Mouse (Mus musculus) MEL (cell line): Measurements from ENCODE around the gene Pgpep1. TPM values are rescaled to one million over a fixed set of nuclear protein-coding genes. Genes with fewer than 3 reads are reported as not detected.

Experiments
- DNase-seq: peaks from one replicate; pipeline ENCODE4 v3.0.0; 2011; ENCODE audit warnings: low read depth, low spot score
- H3K27ac ChIP-seq: 2 replicates; pipeline ENCODE4 v1.5.1; 2012; ENCODE audit warnings: low read depth, mild to moderate bottlenecking, control low read depth, low read length, moderate library complexity; ENCODE audit not compliant: control insufficient read depth
- H3K27me3 ChIP-seq, 2 experiments: fragments of 150-350 bp in 1 of 2; sonication (generic) in 1 of 2; 2 replicates each; pipeline ENCODE4 v1.6.1; 2012; ENCODE audit warnings: low read length in 2 of 2, mild to moderate bottlenecking in 2 of 2, improper control_type of control experiment in 1 of 2, moderate library complexity in 1 of 2; ENCODE audit not compliant: insufficient read depth in 2 of 2, control insufficient read depth in 1 of 2
- H3K36me3 ChIP-seq, 2 experiments: 2 replicates each; pipeline ENCODE4 v1.6.1; 2012 to 2014; ENCODE audit warnings: low read length in 2 of 2, improper control_type of control experiment in 1 of 2, inconsistent platforms in 1 of 2, mild to moderate bottlenecking in 1 of 2; ENCODE audit not compliant: insufficient read depth in 2 of 2, control insufficient read depth in 1 of 2
- H3K4me1 ChIP-seq, 2 experiments: fragments of 150-350 bp in 1 of 2; sonication (generic) in 1 of 2; 2 replicates each; pipeline ENCODE4 v1.6.1; 2012; ENCODE audit warnings: low read length in 2 of 2, improper control_type of control experiment in 1 of 2, mild to moderate bottlenecking in 1 of 2; ENCODE audit not compliant: insufficient read depth in 2 of 2, control insufficient read depth in 1 of 2
- H3K4me3 ChIP-seq, 2 experiments: fragments of 150-350 bp in 1 of 2; sonication (generic) in 1 of 2; 2 replicates each; pipeline ENCODE4 v1.5.1; 2012; ENCODE audit warnings: low read depth in 2 of 2, low read length in 2 of 2, mild to moderate bottlenecking in 2 of 2, moderate library complexity in 2 of 2, control low read depth in 1 of 2, improper control_type of control experiment in 1 of 2; ENCODE audit not compliant: control insufficient read depth in 1 of 2, insufficient read depth in 1 of 2
- H3K79me2 ChIP-seq: 2 replicates; pipeline ENCODE4 v1.6.1; 2012; ENCODE audit warnings: mild to moderate bottlenecking, low read length, moderate library complexity; ENCODE audit not compliant: control insufficient read depth, poor library complexity, insufficient read depth
- H3K9ac ChIP-seq: 2 replicates; pipeline ENCODE4 v1.6.1; 2012; ENCODE audit warnings: low read depth, mild to moderate bottlenecking, control low read depth, low read length, moderate library complexity; ENCODE audit not compliant: control insufficient read depth, poor library complexity, severe bottlenecking
- H3K9me3 ChIP-seq: fragments of 150-350 bp; sonication (generic); replicated peaks from 2 replicates; pipeline ENCODE4 v1.6.1; 2012; ENCODE audit warnings: mild to moderate bottlenecking, low read length, improper control_type of control experiment, moderate library complexity; ENCODE audit not compliant: insufficient read depth
- BHLHE40 ChIP-seq: IDR thresholded peaks from 2 replicates; pipeline ENCODE4 v1.6.1; 2012; ENCODE audit warnings: low read depth, mild to moderate bottlenecking, inconsistent platforms, low read length, improper control_type of control experiment, borderline replicate concordance
- CHD1 ChIP-seq: IDR thresholded peaks from 2 replicates; pipeline ENCODE4 v1.6.1; 2012; ENCODE audit warnings: low read depth, mild to moderate bottlenecking, inconsistent platforms, low read length, improper control_type of control experiment
- CHD2 ChIP-seq: IDR thresholded peaks from 2 replicates; pipeline ENCODE4 v1.6.1; 2011; ENCODE audit warnings: low read length, improper control_type of control experiment
- CTCF ChIP-seq, 3 experiments: IDR thresholded peaks in 2 of 3; conservative IDR thresholded peaks in 1 of 3; 2 replicates each; pipeline ENCODE4 v1.5.1; 2011 to 2012; ENCODE audit warnings: low read length in 3 of 3, low read depth in 2 of 3, mild to moderate bottlenecking in 2 of 3, improper control_type of control experiment in 1 of 3, inconsistent platforms in 1 of 3, mixed read lengths in 1 of 3, moderate library complexity in 1 of 3; ENCODE audit not compliant: control insufficient read depth in 1 of 3, insufficient read depth in 1 of 3, poor library complexity in 1 of 3, severe bottlenecking in 1 of 3
- E2F4 ChIP-seq: IDR thresholded peaks from 2 replicates; pipeline ENCODE4 v1.6.1; 2011; ENCODE audit warnings: low read depth, low read length, improper control_type of control experiment, borderline replicate concordance
- ETS1 ChIP-seq: IDR thresholded peaks from 2 replicates; pipeline ENCODE4 v1.6.1; 2012; ENCODE audit warnings: low read depth, mild to moderate bottlenecking, inconsistent platforms, low read length, improper control_type of control experiment, moderate library complexity
- GABPA ChIP-seq: IDR thresholded peaks from 2 replicates; pipeline ENCODE4 v1.6.1; 2012; ENCODE audit warnings: low read depth, mild to moderate bottlenecking, inconsistent platforms, low read length, improper control_type of control experiment, moderate library complexity
- GATA1 ChIP-seq: IDR thresholded peaks from 2 replicates; pipeline ENCODE4 v1.6.1; 2011; ENCODE audit warnings: low read depth, low read length, improper control_type of control experiment
- HCFC1 ChIP-seq: IDR thresholded peaks from 2 replicates; pipeline ENCODE4 v1.6.1; 2012; ENCODE audit warnings: low read depth, mild to moderate bottlenecking, inconsistent platforms, low read length, improper control_type of control experiment, moderate library complexity
- JUND ChIP-seq: IDR thresholded peaks from 2 replicates; pipeline ENCODE4 v1.6.1; 2011; ENCODE audit warnings: low read depth, mild to moderate bottlenecking, improper control_type of control experiment, low read length
- MAX ChIP-seq: IDR thresholded peaks from 2 replicates; pipeline ENCODE4 v1.6.1; 2011; ENCODE audit warnings: low read length, improper control_type of control experiment
- MAZ ChIP-seq: IDR thresholded peaks from 2 replicates; pipeline ENCODE4 v1.6.1; 2012; ENCODE audit warnings: low read depth, mild to moderate bottlenecking, inconsistent platforms, low read length, improper control_type of control experiment
- MEF2A ChIP-seq: IDR thresholded peaks from 2 replicates; pipeline ENCODE4 v1.6.1; 2014; ENCODE audit warnings: low read depth, mild to moderate bottlenecking, inconsistent platforms, low read length, improper control_type of control experiment; ENCODE audit not compliant: poor library complexity, insufficient replicate concordance, severe bottlenecking; ENCODE audit errors: extremely low read depth
- MXI1 ChIP-seq: IDR thresholded peaks from 2 replicates; pipeline ENCODE4 v1.6.1; 2011; ENCODE audit warnings: mild to moderate bottlenecking, low read depth, low read length, improper control_type of control experiment
- MYC ChIP-seq: IDR thresholded peaks from 2 replicates; pipeline ENCODE4 v1.6.1; 2011; ENCODE audit warnings: low read depth, mild to moderate bottlenecking, low read length, improper control_type of control experiment, moderate library complexity
- NELFE ChIP-seq: IDR thresholded peaks from 2 replicates; pipeline ENCODE4 v1.6.1; 2011; ENCODE audit warnings: low read depth, low read length, improper control_type of control experiment
- POLR2AphosphoS2 ChIP-seq: IDR thresholded peaks from 2 replicates; pipeline ENCODE4 v1.6.1; 2011; ENCODE audit warnings: low read length, improper control_type of control experiment
- RAD21 ChIP-seq: IDR thresholded peaks from 2 replicates; pipeline ENCODE4 v1.6.1; 2011; ENCODE audit warnings: mild to moderate bottlenecking, low read depth, low read length, improper control_type of control experiment
- RCOR1 ChIP-seq: IDR thresholded peaks from 2 replicates; pipeline ENCODE4 v1.6.1; 2012; ENCODE audit warnings: low read depth, mild to moderate bottlenecking, inconsistent platforms, low read length, improper control_type of control experiment
- SIN3A ChIP-seq: IDR thresholded peaks from 2 replicates; pipeline ENCODE4 v1.6.1; 2012; ENCODE audit warnings: low read length, improper control_type of control experiment, inconsistent platforms
- SMC3 ChIP-seq: IDR thresholded peaks from 2 replicates; pipeline ENCODE4 v1.6.1; 2011; ENCODE audit warnings: low read depth, low read length, improper control_type of control experiment
- TAL1 ChIP-seq: IDR thresholded peaks from 2 replicates; pipeline ENCODE4 v1.6.1; 2012; ENCODE audit warnings: mild to moderate bottlenecking, inconsistent platforms, low read length, moderate library complexity, mixed read lengths
- TBP ChIP-seq: IDR thresholded peaks from 2 replicates; pipeline ENCODE4 v1.8.0; 2011; ENCODE audit warnings: low read depth, low read length, improper control_type of control experiment
- TCF12 ChIP-seq: IDR thresholded peaks from 2 replicates; pipeline ENCODE4 v1.6.1; 2014; ENCODE audit warnings: low read depth, mild to moderate bottlenecking, inconsistent platforms, low read length, improper control_type of control experiment, moderate library complexity
- UBTF ChIP-seq: IDR thresholded peaks from 2 replicates; pipeline ENCODE4 v1.6.1; 2012; ENCODE audit warnings: low read depth, mild to moderate bottlenecking, inconsistent platforms, low read length, improper control_type of control experiment, moderate library complexity, borderline replicate concordance; ENCODE audit not compliant: insufficient read depth
- USF1 ChIP-seq: IDR thresholded peaks from 2 replicates; pipeline ENCODE4 v1.6.1; 2014; ENCODE audit warnings: low read depth, mild to moderate bottlenecking, inconsistent platforms, low read length, improper control_type of control experiment, moderate library complexity
- USF2 ChIP-seq, 2 experiments: IDR thresholded peaks; 2 replicates each; pipeline ENCODE4 v1.6.1; 2011 to 2012; ENCODE audit warnings: improper control_type of control experiment in 2 of 2, low read length in 2 of 2, borderline replicate concordance in 1 of 2, inconsistent platforms in 1 of 2, low read depth in 1 of 2, mild to moderate bottlenecking in 1 of 2; ENCODE audit not compliant: insufficient read depth in 1 of 2
- ZC3H11A ChIP-seq: IDR thresholded peaks from 2 replicates; pipeline ENCODE4 v1.6.1; 2012; ENCODE audit warnings: low read depth, mild to moderate bottlenecking, inconsistent platforms, low read length, improper control_type of control experiment
- ZKSCAN1 ChIP-seq: IDR thresholded peaks from 2 replicates; pipeline ENCODE4 v1.6.1; 2012; ENCODE audit warnings: low read depth, mild to moderate bottlenecking, inconsistent platforms, low read length, improper control_type of control experiment, moderate library complexity
- ZMIZ1 ChIP-seq: IDR thresholded peaks from 2 replicates; pipeline ENCODE4 v1.6.1; 2012; ENCODE audit warnings: low read depth, mild to moderate bottlenecking, inconsistent platforms, low read length, improper control_type of control experiment, moderate library complexity
- ZNF384 ChIP-seq: IDR thresholded peaks from 2 replicates; pipeline ENCODE4 v1.6.1; 2012; ENCODE audit warnings: low read depth, mild to moderate bottlenecking, inconsistent platforms, low read length, improper control_type of control experiment
- polyA plus RNA-seq, 2 experiments: library from polyadenylated mRNA; stranded (reverse) in 1 of 2; unstranded in 1 of 2; fragments of >175 nt in 1 of 2; fragments of >200 nt in 1 of 2; gene quantifications; 2 replicates each; pipeline versions ENCODE4 v1.2.1 to v1.2.4; 2012; ENCODE audit warnings: low replicate concordance in 2 of 2, low read depth in 1 of 2; ENCODE audit not compliant: insufficient read length in 2 of 2, insufficient read depth in 1 of 2, missing spikeins in 1 of 2
- total RNA-seq: library from RNA; depleted of rRNA; stranded (reverse); fragments of 300-350 nt; gene quantifications from 2 replicates; pipeline ENCODE4 v1.2.3, GENCODE M21; 2012

Pgpep1 gene
- total and polyA plus RNA-seq, 3 experiments, result 12.6 to 19.5 TPM; not detected in 1

DNA sequence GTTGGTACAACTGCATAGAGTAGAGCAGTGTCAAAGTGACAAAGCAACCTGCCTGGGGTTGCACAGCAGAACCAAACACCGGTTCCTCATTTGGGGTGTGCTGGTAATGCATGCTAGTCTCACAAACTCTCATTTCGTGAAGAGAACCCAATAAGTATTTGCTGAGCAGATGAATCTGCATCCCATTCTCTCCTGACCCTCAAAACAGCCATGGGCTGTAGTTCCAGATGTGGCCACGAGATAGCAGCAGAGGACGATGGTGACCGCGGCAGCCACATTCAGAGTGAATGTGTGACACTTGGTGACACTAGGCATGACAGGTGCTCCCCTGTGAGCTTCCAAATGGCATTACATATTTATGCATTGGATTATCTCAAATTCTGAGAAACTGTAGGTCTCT is 48.3 kb downstream of the Pgpep1 start (continued):
- TF ChIP-seq ETS1 (peak; percentile 34; the same call in 1 of the 2 replicates), POLR2AphosphoS2 (no peak), RCOR1 (peak; percentile 51), GATA1 (no peak), MAZ (peak; percentile 72; the same call in 1 of the 2 replicates), E2F4 (no peak), MYC (peak; percentile 72; the same call in 1 of the 2 replicates), ZC3H11A (peak; percentile 86), RAD21 (peak; percentile 92), CHD1 (0 out of 2 replicates have a peak, but pooled peaks have one; percentile 85), CHD2 (no peak), USF1 (peak; percentile 17; the same call in 1 of the 2 replicates), SIN3A (peak; percentile 65; the same call in 1 of the 2 replicates), SMC3 (peak; percentile 90), TBP (peak; percentile 54), TAL1 (0 out of 2 replicates have a peak, but pooled peaks have one; percentile 9), MXI1 (no peak; the same call in none of the 2 replicates), CTCF (IDR thresholded peaks at IDR 0.05 in 2 of 3, conservative IDR thresholded peaks at IDR 0.05 in 1 of 3; ENCODE audit: control insufficient read depth in 1 of 3, insufficient read depth in 1 of 3, low read depth in 2 of 3, low read length in 3 of 3, poor library complexity in 1 of 3, severe bottlenecking in 1 of 3) (peak; percentile 93 to 99 (median 98)), MEF2A (no peak)
- TF ChIP-seq, all 39 proteins: peak for 19

DNA sequence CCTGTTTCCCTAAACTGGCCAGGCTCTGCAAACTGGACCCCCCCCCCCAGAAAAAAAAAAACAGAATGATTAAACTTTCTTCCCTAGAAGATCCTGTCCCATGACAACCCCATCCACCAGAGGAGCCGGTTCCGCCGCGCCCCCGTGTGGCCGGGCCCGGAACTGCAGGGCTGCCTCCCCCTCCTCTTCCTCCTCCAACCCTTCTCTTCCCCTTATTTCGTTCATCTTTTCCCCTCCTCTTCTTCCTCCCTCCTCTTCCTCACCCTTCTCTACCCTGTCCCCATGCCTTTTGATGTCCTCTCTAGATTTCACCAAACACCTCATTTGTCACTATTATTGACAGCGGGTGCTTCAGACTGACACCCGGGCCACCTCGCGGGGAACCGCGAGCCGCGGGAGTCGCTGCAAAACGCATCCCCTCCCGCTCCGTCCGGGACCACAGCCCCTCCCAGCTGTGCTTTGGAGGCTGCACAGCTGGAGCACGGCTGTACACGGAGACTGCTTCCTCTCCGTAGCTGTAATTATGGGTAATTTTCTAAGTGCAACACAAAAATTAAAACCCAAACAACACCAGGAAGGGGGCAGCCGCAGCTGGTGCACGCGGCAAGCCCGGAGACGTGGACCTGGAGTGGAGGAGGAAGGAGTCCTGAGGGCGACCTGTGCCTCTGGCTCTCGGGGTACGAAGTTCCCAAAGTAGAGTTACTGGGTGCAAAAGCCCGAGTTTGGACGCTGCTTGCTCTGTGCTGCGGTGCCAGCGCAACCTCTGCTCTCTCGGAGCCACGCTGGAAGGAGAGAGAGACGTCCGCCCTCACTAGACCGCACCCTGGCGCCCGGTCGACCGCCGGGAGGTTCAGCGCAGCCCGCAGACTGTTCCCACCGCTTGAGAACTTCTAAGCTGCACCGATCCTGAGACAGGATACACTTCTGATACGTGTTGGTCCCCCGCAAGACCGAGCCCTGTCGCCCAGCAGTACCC is 49.1 kb downstream of the Pgpep1 start:
- Histone ChIP-seq H3K79me2 (peaks cover 21% of the 10 kb centered on the region), H3K36me3 (peaks cover 0 to 3% of the 10 kb centered on the region in 2 experiments; a peak in 2 of 4 replicates), H3K9ac (peak overlapping the region; percentile 81), H3K27me3 (no peaks in the 10 kb centered on the region), H3K9me3 (no peaks in the 10 kb centered on the region), H3K27ac (peak overlapping the region; percentile 85), H3K4me3 (peak overlapping the region; percentile 74 to 92), H3K4me1 (peaks cover 0 to 13% of the 10 kb centered on the region in 2 experiments; a peak in 3 of 4 replicates)
- DNase-seq, result peak; percentile 87
- no peak for TF ChIP-seq USF2 (IDR thresholded peaks at IDR 0.05; ENCODE audit: borderline replicate concordance in 1 of 2, insufficient read depth in 1 of 2, low read depth in 1 of 2, low read length in 2 of 2)
- TF ChIP-seq BHLHE40, result no peak
- peak; percentile 68; the same call in 1 of the 2 replicates for TF ChIP-seq MAZ
- TF ChIP-seq NELFE, result peak; percentile 32
- TF ChIP-seq ZNF384, result peak; percentile 82
- no peak for TF ChIP-seq ZKSCAN1
- no peak for TF ChIP-seq GABPA
- TF ChIP-seq TBP, result 0 out of 2 replicates have a peak, but pooled peaks have one; percentile 34
- peak; percentile 38; the same call in 1 of the 2 replicates for TF ChIP-seq ZMIZ1
- TF ChIP-seq MEF2A, result no peak
- no peak for TF ChIP-seq JUND
- TF ChIP-seq CHD2, result no peak
- peak; percentile 4; the same call in 1 of the 2 replicates for TF ChIP-seq TCF12
- TF ChIP-seq UBTF, result 0 out of 2 replicates have a peak, but pooled peaks have one; percentile 42
- peak; percentile 66 for TF ChIP-seq MXI1
- peak; percentile 56 for TF ChIP-seq SMC3
- peak; percentile 48; the same call in 1 of the 2 replicates for TF ChIP-seq HCFC1
- 0 out of 2 replicates have a peak, but pooled peaks have one; percentile 12 for TF ChIP-seq MAX
